In the genomic region with DNA sequence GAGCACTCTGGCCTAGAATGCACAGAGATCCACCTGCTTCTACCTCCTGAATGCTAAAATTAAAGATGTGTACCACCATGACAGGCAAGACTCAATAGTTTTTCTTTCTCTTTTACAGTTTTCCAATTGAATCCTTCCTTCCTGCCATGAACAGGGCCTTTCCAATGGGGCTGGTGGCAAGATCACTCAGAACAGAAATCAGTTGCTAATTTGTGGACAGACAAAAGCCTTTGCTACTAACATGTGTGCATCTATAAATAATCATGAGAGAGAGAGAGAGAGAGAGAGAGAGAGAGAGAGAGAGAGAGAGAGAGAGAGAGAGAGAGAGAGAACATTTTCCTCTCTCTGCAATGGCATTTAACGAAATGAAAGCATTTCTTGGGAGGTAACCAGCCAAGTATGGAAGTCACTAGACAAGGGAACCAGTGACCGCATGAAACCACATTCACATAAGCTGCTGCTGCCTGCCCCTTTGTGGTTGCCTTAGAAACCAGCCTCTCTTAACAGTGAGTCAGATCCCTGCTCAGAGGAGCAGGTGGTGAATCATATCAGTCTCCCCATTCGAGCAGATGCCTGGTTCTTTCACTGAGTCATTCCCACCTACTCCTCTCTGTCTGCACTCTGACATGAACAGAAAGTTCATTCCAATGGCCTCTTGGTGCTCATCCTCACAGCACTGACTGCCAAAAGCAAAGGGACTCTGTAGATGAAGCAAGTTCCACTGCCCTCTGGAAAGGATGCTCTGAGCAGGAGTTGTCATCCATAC, we compare ENCODE assay signal across 8 mouse cellular contexts.
DNase-seq lines count a peak whose midpoint lies in the region; TF ChIP-seq lines count a peak whose summit lies in the region.

No protein-coding gene starts in this region.

- peaks cover 2% of the 10 kb centered on the region; the same call in 1 of the 2 replicates for H3K4me1 ChIP-seq in cerebellum, adult 2 months (ENCODE audit: control insufficient read depth, insufficient read depth, low read length)

- no peak overlapping the region for H3K4me3 ChIP-seq in cerebellum, adult 2 months (replicated peaks; ENCODE audit: insufficient read depth, low read depth, low read length)

- 16% methylated on average over 3 of the region's 3 CpGs for WGBS in cerebellum, adult 2 months

- DNase-seq in adipocyte (ENCODE audit: low spot score) = peak; percentile 30
- DNase-seq in cerebellum, adult 2 months = peak; percentile 37 to 77
- DNase-seq in frontal cortex, postnatal 25 days (ENCODE audit: low spot score in 2 of 2) = peak; percentile 30 to 52
- peak; percentile 81 to 87 for DNase-seq in left cerebral cortex, adult 9 months (ENCODE audit: low spot score in 2 of 2)
- peak; percentile 79 to 80 for DNase-seq in right cerebral cortex, adult 2 months (ENCODE audit: low spot score in 2 of 2)
- DNase-seq in thymus, adult 18-20 months = no peak
- DNase-seq in urinary bladder, postnatal 36 days (ENCODE audit: low spot score in 2 of 2) = no peak
- no peak for DNase-seq in heart, postnatal 25 days (ENCODE audit: low spot score)

- H3K27me3 ChIP-seq in cerebellum, adult 2 months (ENCODE audit: control insufficient read depth, insufficient read depth, low read length) = no peaks in the 10 kb centered on the region

- intact Hi-C loops in heart, postnatal 25 days (cut with DNase I) = no loop called here

- no peak overlapping the region for H3K27ac ChIP-seq in cerebellum, adult 2 months (ENCODE audit: insufficient read depth, low read length)

- no peak for TF ChIP-seq POLR2A in cerebellum, adult 2 months (IDR thresholded peaks at IDR 0.05; ENCODE audit: borderline replicate concordance, insufficient read depth, low read length)

- no peak for TF ChIP-seq CTCF in cerebellum, adult 2 months (IDR thresholded peaks at IDR 0.05; ENCODE audit: borderline replicate concordance, insufficient read depth, low read depth, low read length)

Comparison
In these comparisons a context has a peak if more than half of its experiments do, and no peak if none do; other contexts are left out.
1. DNase-seq: peak in adipocyte (single experiment), cerebellum, adult 2 months (2 of 2), frontal cortex, postnatal 25 days (2 of 2), left cerebral cortex, adult 9 months (2 of 2) and right cerebral cortex, adult 2 months (2 of 2); none in thymus, adult 18-20 months (0 of 2), urinary bladder, postnatal 36 days (0 of 2) and heart, postnatal 25 days (single experiment).